Mouse (Mus musculus) hindbrain, embryonic 14.5 days (tissue): ENCODE measurements around the gene Tbccd1. TPM values are rescaled to one million over a fixed set of nuclear protein-coding genes. Genes with fewer than 3 reads are reported as not detected.
A peak's percentile ranks its signal among the peaks of the same experiment; 100 is the strongest.

ENCODE experiments used
- ATAC-seq: fragments of 200-750 bp; cut with Nextera tagmentation; 2 replicates; pipeline ENCODE4 v1.8.0; 2017; ENCODE audit warnings: moderate number of reproducible peaks, mild to moderate bottlenecking, moderate TSS enrichment, moderate library complexity; ENCODE audit not compliant: low FRiP score
- DNase-seq: peaks from one replicate; pipeline ENCODE4 v3.0.0-alpha.2; 2015; ENCODE audit warnings: low spot score
- H3K27ac ChIP-seq: fragments of 300-500 bp; sonication (generic); 2 replicates; pipeline ENCODE4 v1.5.1; 2014; ENCODE audit warnings: mild to moderate bottlenecking, moderate library complexity
- H3K27me3 ChIP-seq: fragments of 300-500 bp; sonication (generic); 2 replicates; pipeline ENCODE4 v1.6.1; 2014; ENCODE audit warnings: mild to moderate bottlenecking, low read length, mixed read lengths; ENCODE audit not compliant: control insufficient read depth, insufficient read depth
- H3K36me3 ChIP-seq: fragments of 300-500 bp; sonication (generic); replicated peaks from 2 replicates; pipeline ENCODE4 v1.6.1; 2014; ENCODE audit not compliant: control insufficient read depth, insufficient read depth
- H3K4me1 ChIP-seq: fragments of 300-500 bp; sonication (generic); replicated peaks from 2 replicates; pipeline ENCODE4 v1.6.1; 2014; ENCODE audit warnings: antibody characterized with exemption, low read length, mixed read lengths; ENCODE audit not compliant: control insufficient read depth, insufficient read depth
- H3K4me2 ChIP-seq: fragments of 300-500 bp; sonication (generic); replicated peaks from 2 replicates; pipeline ENCODE4 v1.6.1; 2014; ENCODE audit warnings: mild to moderate bottlenecking, moderate library complexity
- H3K4me3 ChIP-seq: fragments of 300-500 bp; sonication (generic); replicated peaks from 2 replicates; pipeline ENCODE4 v1.5.1; 2014; ENCODE audit warnings: mild to moderate bottlenecking, low read length
- H3K9ac ChIP-seq: fragments of 300-500 bp; sonication (generic); 2 replicates; pipeline ENCODE4 v1.6.1; 2014
- H3K9me3 ChIP-seq: fragments of 300-500 bp; sonication (generic); 2 replicates; pipeline ENCODE4 v1.6.1; 2016; ENCODE audit warnings: low read length; ENCODE audit not compliant: control insufficient read depth
- WGBS: fragments of 180-500 bp; shearing (Covaris S2); extraction: QIAGEN DNeasy Blood & Tissue Kit; methylation state at CpG from one replicate; pipeline ENCODE4 v1.1.7; 2014; 5-methylcytosine and 5-hydroxymethylcytosine counted together
- polyA plus RNA-seq: library from polyadenylated mRNA; unstranded; fragments of >200 nt; fragmentation: Nextera tagmentation; extraction: Ambion mirVana; gene quantifications from 2 replicates; pipeline ENCODE4 v1.2.1, GENCODE M21; 2014

Gene Tbccd1
- polyA plus RNA-seq, 1 experiment from 2014 or later = 21.4 TPM

DNA sequence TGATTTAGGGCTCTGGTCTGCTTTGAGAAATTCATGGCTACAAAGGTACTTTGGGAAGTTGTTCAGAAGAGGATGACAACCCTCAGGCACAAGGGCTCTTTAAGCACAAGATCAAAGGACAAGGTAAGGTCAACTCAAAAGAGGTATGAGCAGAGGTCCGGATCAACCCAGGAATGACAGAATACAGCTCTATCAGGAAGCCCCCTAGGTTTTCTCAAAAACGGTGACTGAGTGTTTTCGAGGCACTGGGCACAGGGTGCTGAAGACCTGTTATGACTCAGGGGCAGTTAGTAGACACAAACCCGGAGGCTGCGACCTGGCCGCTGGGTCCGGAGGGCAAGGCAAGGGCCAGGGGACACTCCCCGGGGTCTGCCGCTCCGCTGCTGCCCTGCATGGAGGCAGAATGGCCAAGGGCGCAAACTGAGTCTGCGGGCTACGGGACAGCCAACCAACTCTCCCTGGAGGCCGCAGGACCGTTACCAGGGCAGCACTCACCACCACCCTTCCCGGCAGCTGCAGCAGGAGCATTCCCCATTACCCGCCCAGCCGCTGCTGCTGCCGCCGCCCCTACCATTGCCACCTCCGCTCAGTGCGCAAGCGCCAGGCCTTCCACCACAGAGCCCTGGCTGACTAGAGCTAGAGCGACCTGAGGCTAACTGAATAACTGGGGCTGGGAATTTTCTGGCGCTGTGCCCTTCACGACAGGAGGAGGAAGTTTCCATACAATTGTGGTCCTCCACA is 13.2 kb downstream of the Tbccd1 start:
- Histone ChIP-seq H3K27ac (peak overlapping the region; percentile 67; the same call in 1 of the 2 replicates), H3K4me1 (peaks cover 6% of the 10 kb centered on the region; the same call in 1 of the 2 replicates), H3K4me2 (peak overlapping the region; percentile 88), H3K9ac (peak overlapping the region; percentile 93), H3K4me3 (peak overlapping the region; percentile 59), H3K27me3 (no peaks in the 10 kb centered on the region), H3K9me3 (no peaks in the 10 kb centered on the region), H3K36me3 (peaks cover 18% of the 10 kb centered on the region)
- ATAC-seq (peak; percentile 96), DNase-seq (peak; percentile 84)
- WGBS = 11% methylated on average over 26 of the region's 26 CpGs

DNA sequence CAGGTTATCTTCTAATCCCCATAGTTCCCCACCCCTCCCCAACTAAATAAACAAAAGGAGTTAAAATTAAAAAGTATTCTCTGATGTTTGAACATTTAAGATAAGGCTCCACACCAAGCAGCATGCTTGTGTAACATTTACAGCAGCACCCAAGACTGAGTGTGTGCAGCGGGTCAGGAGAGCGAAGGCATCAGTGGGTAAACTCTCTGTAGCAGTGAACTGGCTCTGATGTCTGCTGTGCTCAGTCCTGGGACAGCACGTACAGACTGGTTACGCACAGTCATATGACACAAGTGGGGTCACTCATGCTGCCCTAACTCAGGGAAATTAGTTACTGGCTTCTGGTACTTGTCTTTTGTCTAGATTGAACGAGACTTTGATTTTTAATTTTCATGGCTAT is 14.6 kb downstream of the Tbccd1 start:
- no peak overlapping the region for H3K27ac ChIP-seq
- H3K27me3 ChIP-seq = no peaks in the 10 kb centered on the region
- H3K4me1 ChIP-seq = peaks cover 6% of the 10 kb centered on the region; the same call in 1 of the 2 replicates
- WGBS = 92% methylated on average over 5 of the region's 5 CpGs
- H3K4me3 ChIP-seq = no peak overlapping the region
- no peak overlapping the region for H3K4me2 ChIP-seq
- peaks cover 19% of the 10 kb centered on the region for H3K36me3 ChIP-seq
- no peaks in the 10 kb centered on the region for H3K9me3 ChIP-seq
- no peak for ATAC-seq
- no peak overlapping the region for H3K9ac ChIP-seq
- DNase-seq = no peak

GRCm38 (mm10) chr16:22839146-22839857 is 18.2 kb downstream of the Tbccd1 start:
- no peak for DNase-seq
- Histone ChIP-seq H3K9me3 (no peaks in the 10 kb centered on the region), H3K27me3 (no peaks in the 10 kb centered on the region), H3K4me2 (no peak overlapping the region), H3K27ac (no peak overlapping the region), H3K36me3 (peaks cover 31% of the 10 kb centered on the region), H3K4me1 (no peaks in the 10 kb centered on the region), H3K9ac (no peak overlapping the region), H3K4me3 (no peak overlapping the region)
- WGBS = 91% methylated on average over 3 of the region's 3 CpGs
- ATAC-seq = no peak

- Histone ChIP-seq H3K9me3 (no peaks in the 10 kb centered on the region), H3K36me3 (peaks cover 17% of the 10 kb centered on the region), H3K27ac (no peak overlapping the region), H3K4me3 (no peak overlapping the region), H3K27me3 (no peaks in the 10 kb centered on the region), H3K4me1 (no peaks in the 10 kb centered on the region), H3K4me2 (no peak overlapping the region), H3K9ac (no peak overlapping the region)
- 82% methylated on average over 3 of the region's 3 CpGs for WGBS
- ATAC-seq = no peak
- DNase-seq = no peak
Measured at GRCm38 (mm10) chr16:22832932-22833525, 24.4 kb downstream of the Tbccd1 start.

DNA sequence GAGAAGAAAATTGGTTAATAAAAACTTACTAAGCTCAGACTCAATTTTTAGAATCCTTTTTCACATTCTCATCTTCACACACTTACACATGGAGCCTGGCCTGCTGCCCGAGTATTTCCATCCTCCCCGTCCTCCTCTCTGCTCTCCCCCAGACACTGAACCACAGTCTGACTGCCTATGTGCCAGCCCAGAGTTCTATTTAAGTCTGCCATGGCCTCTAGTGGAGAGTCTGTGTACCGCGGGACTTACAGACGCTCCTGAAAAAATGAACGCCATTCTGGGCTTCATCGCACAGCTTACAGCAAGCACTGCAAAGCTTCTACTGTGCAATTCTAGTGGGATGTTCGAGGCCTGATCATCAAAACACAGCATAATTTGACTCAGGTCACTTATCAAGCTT is 36.7 kb downstream of the Tbccd1 start:
- 52% methylated on average over 8 of the region's 8 CpGs for WGBS
- ATAC-seq = peak; percentile 66; the same call in 1 of the 2 replicates

DNA sequence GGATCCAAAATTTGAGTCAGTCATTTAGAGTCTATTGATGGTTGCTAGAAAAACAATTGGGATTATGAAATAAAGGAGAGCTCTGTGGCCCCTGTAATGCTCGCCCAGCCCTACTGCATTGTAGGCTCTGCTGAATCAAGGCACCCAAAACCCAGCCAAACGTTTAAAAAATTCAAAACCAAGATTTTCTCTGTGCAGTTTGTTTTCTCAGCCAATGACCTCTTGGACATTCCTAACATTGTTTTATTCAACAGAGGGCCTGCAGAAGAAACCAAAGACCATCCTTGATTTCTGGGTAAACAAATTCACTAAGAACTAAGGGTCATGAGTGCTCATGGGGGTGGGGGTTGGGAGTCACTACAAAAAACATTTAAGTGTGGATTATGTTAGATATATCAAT is 46.0 kb downstream of the Tbccd1 start, which contains the start of gene Crygs:
TSS of gene Crygs (minus strand) at position 101 of the 400 bp plus-strand sequence.
- DNase-seq = no peak
- 78% methylated on average over 2 of the region's 2 CpGs for WGBS
- peaks cover 24% of the 10 kb centered on the region for H3K27me3 ChIP-seq
- no peak within 1 kb of the TSS for H3K4me3 ChIP-seq
- no peak within 1 kb of the TSS for H3K9ac ChIP-seq
- no peak for ATAC-seq
- H3K4me2 ChIP-seq = no peak within 1 kb of the TSS
- H3K36me3 ChIP-seq = no peaks in the 10 kb centered on the region; the same call in 1 of the 2 replicates
- H3K9me3 ChIP-seq = no peaks in the 10 kb centered on the region
- H3K27ac ChIP-seq = no peak within 1 kb of the TSS
- 0 out of 2 replicates have a peak, but pooled peaks cover 3% of the 10 kb centered on the region for H3K4me1 ChIP-seq

More for the DNA sequence above, 36.7 kb downstream of the Tbccd1 start:
- H3K9me3 ChIP-seq = no peaks in the 10 kb centered on the region
- no peak overlapping the region for H3K4me3 ChIP-seq
- no peak overlapping the region for H3K9ac ChIP-seq
- H3K4me2 ChIP-seq = no peak overlapping the region
- no peaks in the 10 kb centered on the region for H3K4me1 ChIP-seq
- DNase-seq = peak; percentile 49
- no peaks in the 10 kb centered on the region for H3K27me3 ChIP-seq
- no peak overlapping the region for H3K27ac ChIP-seq
- peaks cover 36% of the 10 kb centered on the region for H3K36me3 ChIP-seq

DNA sequence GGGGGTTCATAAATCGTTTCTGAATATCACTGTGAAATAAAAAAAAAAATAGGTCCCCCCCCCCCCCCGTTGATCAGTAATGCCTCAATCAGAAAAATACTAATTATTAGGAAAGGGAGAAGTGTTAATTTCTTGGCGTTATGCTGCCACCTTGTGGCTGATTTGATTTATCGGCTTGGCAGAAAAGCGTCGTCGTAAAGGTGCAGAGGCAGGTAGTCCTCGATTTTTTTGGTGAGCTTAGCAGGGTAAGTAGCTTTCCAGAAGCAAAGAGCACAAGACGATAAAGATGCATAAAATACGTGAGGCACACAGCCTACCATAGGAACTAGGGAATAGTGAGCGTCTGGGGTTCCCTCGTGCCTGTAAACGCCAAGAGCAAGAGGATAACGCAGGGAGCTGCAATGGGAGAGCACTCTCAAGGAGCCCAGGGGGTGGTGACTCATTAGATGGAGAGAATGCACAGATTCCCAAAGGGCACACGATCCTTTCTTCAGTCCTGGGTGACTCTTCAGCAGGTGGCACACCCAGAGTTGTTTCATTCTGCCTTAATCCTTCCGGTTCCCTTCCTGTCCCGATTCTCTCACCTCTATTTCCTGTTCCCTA is 49.9 kb downstream of the Tbccd1 start:
- ATAC-seq = no peak; the same call in 1 of the 2 replicates

DNA sequence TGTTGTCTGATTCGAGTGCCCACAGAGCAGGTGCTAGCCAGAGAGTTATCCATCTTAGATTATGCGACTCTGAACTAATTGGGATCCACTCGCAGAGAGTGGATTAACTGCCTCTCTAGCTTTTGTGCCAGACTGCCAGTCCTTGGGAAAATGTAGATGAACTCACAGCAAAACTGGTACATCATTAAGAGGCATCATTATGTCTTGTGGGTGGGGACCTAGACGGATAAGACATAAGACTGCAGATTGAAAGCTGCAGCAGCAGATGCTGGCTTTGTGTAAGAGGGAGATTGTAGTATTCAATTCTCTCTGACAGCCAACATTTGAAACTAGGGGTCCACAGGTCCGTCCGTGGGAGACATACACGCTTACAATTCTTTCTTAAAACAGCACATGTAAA is 54.7 kb downstream of the Tbccd1 start:
- H3K4me1 ChIP-seq = 0 out of 2 replicates have a peak, but pooled peaks cover 6% of the 10 kb centered on the region
- no peak overlapping the region for H3K27ac ChIP-seq
- ATAC-seq = no peak
- no peak overlapping the region for H3K4me3 ChIP-seq
- peaks cover 48% of the 10 kb centered on the region for H3K27me3 ChIP-seq
- no peaks in the 10 kb centered on the region for H3K9me3 ChIP-seq
- no peak overlapping the region for H3K9ac ChIP-seq
- WGBS = 77% methylated on average over 7 of the region's 7 CpGs
- DNase-seq = no peak
- no peaks in the 10 kb centered on the region for H3K36me3 ChIP-seq
- no peak overlapping the region for H3K4me2 ChIP-seq

More for the DNA sequence above, 49.9 kb downstream of the Tbccd1 start:
- Histone ChIP-seq H3K9me3 (no peaks in the 10 kb centered on the region), H3K27ac (no peak overlapping the region), H3K4me1 (0 out of 2 replicates have a peak, but pooled peaks cover 3% of the 10 kb centered on the region), H3K36me3 (no peaks in the 10 kb centered on the region), H3K4me3 (0 out of 2 replicates have a peak overlapping the region, but pooled peaks have one; percentile 14), H3K27me3 (peaks cover 41% of the 10 kb centered on the region), H3K9ac (0 out of 2 replicates have a peak overlapping the region, but pooled peaks have one; percentile 31), H3K4me2 (peak overlapping the region; percentile 43)
- whole genome bisulfite sequencing = 14% methylated on average over 17 of the region's 17 CpGs
- DNase-seq = peak; percentile 89

- H3K4me3 ChIP-seq = no peak overlapping the region
- H3K36me3 ChIP-seq = no peaks in the 10 kb centered on the region
- H3K27me3 ChIP-seq = peaks cover 49% of the 10 kb centered on the region
- H3K9me3 ChIP-seq = no peaks in the 10 kb centered on the region
- WGBS = 14% methylated on average over 5 of the region's 5 CpGs
- no peak overlapping the region for H3K27ac ChIP-seq
- H3K4me1 ChIP-seq = 0 out of 2 replicates have a peak, but pooled peaks cover 3% of the 10 kb centered on the region
- no peak overlapping the region for H3K4me2 ChIP-seq
- no peak overlapping the region for H3K9ac ChIP-seq
- ATAC-seq = no peak
- no peak for DNase-seq
Measured at GRCm38 (mm10) chr16:22800849-22801109, 56.7 kb downstream of the Tbccd1 start.
